Mouse (Mus musculus) liver, postnatal 0 days (tissue): ENCODE results near the gene Cep295nl. TPM values are rescaled to one million over a fixed set of nuclear protein-coding genes. Genes with fewer than 3 reads are reported as not detected.

Source experiments
- ATAC-seq: fragments of 200-750 bp; cut with Nextera tagmentation; 2 replicates; pipeline ENCODE4 v1.8.0; 2017; ENCODE audit warnings: mild to moderate bottlenecking, moderate library complexity
- DNase-seq: peaks from one replicate; pipeline ENCODE4 v3.0.0-alpha.2; 2016
- H3K27ac ChIP-seq: fragments of 300-500 bp; sonication (generic); 2 replicates; pipeline ENCODE4 v1.5.1; 2014; ENCODE audit warnings: antibody characterized with exemption, moderate library complexity, mild to moderate bottlenecking, low read depth
- H3K27me3 ChIP-seq: fragments of 300-500 bp; sonication (generic); 2 replicates; pipeline ENCODE4 v1.6.1; 2014; ENCODE audit warnings: low read length, control low read depth, mixed read lengths; ENCODE audit not compliant: insufficient read depth
- H3K36me3 ChIP-seq: fragments of 300-500 bp; sonication (generic); replicated peaks from 2 replicates; pipeline ENCODE4 v1.6.1; 2014; ENCODE audit warnings: mild to moderate bottlenecking, control low read depth, low read length, moderate library complexity, mixed read lengths; ENCODE audit not compliant: insufficient read depth
- H3K4me1 ChIP-seq: fragments of 300-500 bp; sonication (generic); 2 replicates; pipeline ENCODE4 v1.6.1; 2014; ENCODE audit warnings: antibody characterized with exemption, mild to moderate bottlenecking, control low read depth; ENCODE audit not compliant: insufficient read depth
- H3K4me2 ChIP-seq: fragments of 300-500 bp; sonication (generic); 2 replicates; pipeline ENCODE4 v1.6.1; 2014; ENCODE audit warnings: low read depth, mild to moderate bottlenecking, low read length, moderate library complexity, mixed read lengths
- H3K4me3 ChIP-seq: fragments of 300-500 bp; sonication (generic); 2 replicates; pipeline ENCODE4 v1.5.1; 2014; ENCODE audit warnings: low read depth, low read length
- H3K9ac ChIP-seq: fragments of 300-500 bp; sonication (generic); replicated peaks from 2 replicates; pipeline ENCODE4 v1.6.1; 2014; ENCODE audit warnings: mild to moderate bottlenecking, moderate library complexity
- H3K9me3 ChIP-seq: fragments of 300-500 bp; sonication (generic); 2 replicates; pipeline ENCODE4 v1.6.1; 2016; ENCODE audit warnings: mild to moderate bottlenecking, control low read depth, low read length, mixed read lengths
- CTCF ChIP-seq: sonication (generic); IDR thresholded peaks from 2 replicates; pipeline ENCODE4 v1.5.1; 2016; ENCODE audit warnings: antibody characterized with exemption, low read depth
- EP300 ChIP-seq: IDR thresholded peaks from 2 replicates; pipeline ENCODE4 v1.6.1; 2016; ENCODE audit warnings: antibody characterized with exemption, low read depth, mild to moderate bottlenecking
- WGBS: fragments of 180-500 bp; shearing (Covaris S2); extraction: QIAGEN DNeasy Blood & Tissue Kit; methylation state at CpG from one replicate; pipeline ENCODE4 v1.1.7; 2014; ENCODE audit not compliant: insufficient replicate concordance; 5-methylcytosine and 5-hydroxymethylcytosine counted together
- polyA plus RNA-seq: library from polyadenylated mRNA; unstranded; fragments of >200 nt; fragmentation: Nextera tagmentation; extraction: Ambion mirVana; gene quantifications from 2 replicates; pipeline ENCODE4 v1.2.1, GENCODE M21; 2015

Gene Cep295nl
- polyA plus RNA-seq, 1 experiment from 2014 or later, result 0.05 TPM

GRCm38 (mm10) chr11:118366559-118366958 lies 24.3 kb upstream of the Cep295nl start:
- DNase-seq (no peak), ATAC-seq (no peak)
- Histone ChIP-seq H3K4me1 (0 out of 2 replicates have a peak, but pooled peaks cover 2% of the 10 kb centered on the region), H3K9ac (no peak overlapping the region), H3K36me3 (no peaks in the 10 kb centered on the region), H3K4me2 (no peak overlapping the region), H3K27me3 (0 out of 2 replicates have a peak, but pooled peaks cover 2% of the 10 kb centered on the region), H3K4me3 (no peak overlapping the region), H3K9me3 (no peaks in the 10 kb centered on the region), H3K27ac (no peak overlapping the region)
- TF ChIP-seq CTCF (no peak), EP300 (no peak)
- 75% methylated on average over 8 of the region's 8 CpGs for WGBS

GRCm38 (mm10) chr11:118366108-118366507 lies 23.8 kb upstream of the Cep295nl start:
- no peak overlapping the region for H3K4me2 ChIP-seq
- WGBS, result 71% methylated on average over 3 of the region's 3 CpGs
- no peak overlapping the region for H3K9ac ChIP-seq
- 0 out of 2 replicates have a peak, but pooled peaks cover 2% of the 10 kb centered on the region for H3K4me1 ChIP-seq
- no peaks in the 10 kb centered on the region for H3K36me3 ChIP-seq
- DNase-seq (no peak), ATAC-seq (no peak)
- no peaks in the 10 kb centered on the region for H3K9me3 ChIP-seq
- no peak overlapping the region for H3K4me3 ChIP-seq
- 0 out of 2 replicates have a peak, but pooled peaks cover 2% of the 10 kb centered on the region for H3K27me3 ChIP-seq
- TF ChIP-seq CTCF (no peak), EP300 (no peak)
- H3K27ac ChIP-seq, result no peak overlapping the region

GRCm38 (mm10) chr11:118365171-118365570 lies 22.9 kb upstream of the Cep295nl start:
- H3K4me1 ChIP-seq, result peaks cover 6% of the 10 kb centered on the region; the same call in 1 of the 2 replicates
- H3K27me3 ChIP-seq, result 0 out of 2 replicates have a peak, but pooled peaks cover 2% of the 10 kb centered on the region
- 80% methylated on average over 7 of the region's 7 CpGs for WGBS
- no peak overlapping the region for H3K27ac ChIP-seq
- DNase-seq, result no peak
- no peak overlapping the region for H3K4me2 ChIP-seq
- no peaks in the 10 kb centered on the region for H3K36me3 ChIP-seq
- no peak overlapping the region for H3K9ac ChIP-seq
- H3K4me3 ChIP-seq, result no peak overlapping the region
- ATAC-seq, result no peak
- no peaks in the 10 kb centered on the region for H3K9me3 ChIP-seq
- TF ChIP-seq EP300 (no peak), CTCF (no peak)

GRCm38 (mm10) chr11:118364021-118364420 lies 21.7 kb upstream of the Cep295nl start:
- H3K36me3 ChIP-seq, result no peaks in the 10 kb centered on the region
- no peak for TF ChIP-seq CTCF
- no peak for TF ChIP-seq EP300
- no peaks in the 10 kb centered on the region for H3K9me3 ChIP-seq
- no peak overlapping the region for H3K9ac ChIP-seq
- no peak for ATAC-seq
- DNase-seq, result no peak
- H3K4me1 ChIP-seq, result peaks cover 6% of the 10 kb centered on the region; the same call in 1 of the 2 replicates
- H3K4me3 ChIP-seq, result no peak overlapping the region
- WGBS, result 75% methylated on average over 4 of the region's 4 CpGs
- no peak overlapping the region for H3K4me2 ChIP-seq
- H3K27ac ChIP-seq, result no peak overlapping the region
- 0 out of 2 replicates have a peak, but pooled peaks cover 2% of the 10 kb centered on the region for H3K27me3 ChIP-seq

- Histone ChIP-seq H3K4me3 (no peak overlapping the region), H3K9ac (no peak overlapping the region; the same call in 1 of the 2 replicates), H3K27me3 (0 out of 2 replicates have a peak, but pooled peaks cover 2% of the 10 kb centered on the region), H3K36me3 (no peaks in the 10 kb centered on the region), H3K27ac (0 out of 2 replicates have a peak overlapping the region, but pooled peaks have one; percentile 8), H3K9me3 (no peaks in the 10 kb centered on the region), H3K4me2 (peak overlapping the region; percentile 40), H3K4me1 (peaks cover 6% of the 10 kb centered on the region; the same call in 1 of the 2 replicates)
- 6% methylated on average over 8 of the region's 8 CpGs for WGBS
- no peak for TF ChIP-seq EP300
- TF ChIP-seq CTCF, result no peak
- DNase-seq, result peak; percentile 24
- peak; percentile 49; the same call in 1 of the 2 replicates for ATAC-seq
Measured at GRCm38 (mm10) chr11:118362971-118363518, 20.7 kb upstream of the Cep295nl start.

- Histone ChIP-seq H3K36me3 (no peaks in the 10 kb centered on the region), H3K27me3 (0 out of 2 replicates have a peak, but pooled peaks cover 2% of the 10 kb centered on the region), H3K4me1 (peaks cover 6% of the 10 kb centered on the region; the same call in 1 of the 2 replicates), H3K27ac (no peak overlapping the region), H3K4me2 (no peak overlapping the region), H3K9ac (no peak overlapping the region), H3K4me3 (no peak overlapping the region), H3K9me3 (no peaks in the 10 kb centered on the region)
- 67% methylated on average over 1 of the region's 1 CpGs for WGBS
- 0 out of 2 replicates have a peak, but pooled peaks have one; percentile 15 for ATAC-seq
- DNase-seq, result no peak
- TF ChIP-seq CTCF (no peak), EP300 (no peak)
Measured at GRCm38 (mm10) chr11:118362501-118362900, 20.2 kb upstream of the Cep295nl start.
